Mouse (Mus musculus): ENCODE measurements at regions not wholly inside any gene's neighbourhood (a gene's known extent, or its start where the extent isn't known, plus 50 kb on each side); places are given as distances from the start of the nearest gene placed in this dataset. TPM values are rescaled to one million over a fixed set of nuclear protein-coding genes. Genes with fewer than 3 reads are reported as not detected.

DNA sequence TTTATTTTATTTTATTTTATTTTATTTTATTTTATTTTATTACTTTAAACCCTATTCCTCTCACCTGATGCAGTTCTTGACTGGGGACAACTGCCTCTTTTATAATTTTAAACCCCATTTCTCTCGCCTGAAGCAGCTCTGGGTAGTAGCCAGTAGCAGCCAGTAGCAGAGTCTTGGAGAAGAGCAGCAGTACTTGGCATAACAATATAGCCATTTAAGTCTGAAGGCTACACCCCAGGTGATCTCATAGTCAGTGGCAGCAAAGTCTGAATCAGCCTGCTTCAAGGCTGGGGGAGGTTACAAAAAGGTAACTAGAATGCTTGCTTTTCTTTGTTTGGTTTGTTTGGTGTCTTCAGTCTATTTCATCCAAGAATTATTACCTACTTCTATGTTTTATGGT lies 373.2 kb downstream of the Eepd1 start:
- intact Hi-C loops (cut with DNase I): no loop called here
- DNase-seq: no peak
- TF ChIP-seq CTCF (IDR thresholded peaks at IDR 0.05): no peak
- Histone ChIP-seq H3K4me3 (no peak overlapping the region), H3K27ac (no peak overlapping the region)

DNA sequence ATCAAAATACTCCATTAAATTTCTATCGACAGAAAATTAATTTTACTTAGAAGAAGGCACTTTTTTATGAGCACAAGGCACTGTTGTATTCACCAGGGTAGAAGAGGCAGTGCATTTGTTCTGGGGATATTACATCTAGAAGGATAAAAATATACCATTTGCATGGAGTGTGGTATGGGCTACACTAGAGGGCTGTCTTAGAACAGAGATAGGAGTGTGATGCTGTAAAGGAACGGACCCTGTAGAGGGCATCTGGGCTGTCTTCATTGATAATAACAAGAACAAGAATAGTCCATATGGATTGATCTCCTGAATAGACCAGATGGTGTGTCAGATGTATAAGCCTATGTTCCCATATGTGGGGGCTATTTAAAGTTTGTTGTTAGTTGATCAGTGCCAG lies 388.9 kb downstream of the Eepd1 start:
- H3K27ac ChIP-seq: no peak overlapping the region
- no peak overlapping the region for H3K4me3 ChIP-seq
- no peak for DNase-seq
- intact Hi-C loops (cut with DNase I): no loop called here
- no peak for TF ChIP-seq CTCF (IDR thresholded peaks at IDR 0.05)

DNA sequence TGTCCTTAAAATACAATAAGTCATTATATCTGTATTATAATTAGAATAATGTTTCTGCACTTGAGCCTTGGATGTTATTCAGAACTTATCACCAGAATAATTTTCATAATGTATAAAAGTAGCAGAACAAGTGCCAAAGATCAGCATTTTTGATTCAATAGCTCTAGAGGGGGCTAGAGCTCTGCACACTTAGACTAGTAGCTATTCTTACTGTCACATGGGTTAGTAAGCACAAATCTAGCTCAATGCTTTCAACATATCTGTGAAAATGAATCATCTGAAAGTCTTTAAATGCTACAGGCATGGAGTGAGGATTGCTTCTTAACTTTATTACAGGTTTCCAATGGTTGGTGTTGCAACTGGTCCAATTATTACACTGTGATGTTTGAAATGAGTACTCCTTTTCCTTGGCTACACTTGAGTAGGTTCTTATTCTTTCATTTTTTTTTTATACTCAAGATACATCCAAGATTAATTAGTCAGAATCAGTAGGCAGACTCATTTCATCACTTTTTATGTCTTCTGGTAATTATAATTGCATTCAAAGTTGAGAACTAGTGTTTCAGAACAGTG lies 415.1 kb downstream of the Eepd1 start:
- Histone ChIP-seq H3K27ac (no peak overlapping the region), H3K4me3 (no peak overlapping the region)
- intact Hi-C loops (cut with DNase I): no loop called here
- no peak for DNase-seq
- no peak for TF ChIP-seq CTCF (IDR thresholded peaks at IDR 0.05)

Small RNA genes in the stretch of these regions (microRNA-seq; reads per million reads assigned to microRNA genes)
- not detected for gene Gm26190
